Mouse (Mus musculus): ENCODE results near the gene Depdc5. TPM values are rescaled to one million over a fixed set of nuclear protein-coding genes. Genes with fewer than 3 reads are reported as not detected.
"Not testable (repeated sequence)": the region's sequence is repeated elsewhere in the genome, so short reads cannot be mapped to it uniquely, and the experiment has no call there.

Gene Depdc5
- polyA plus RNA-seq, 1 experiment, result 17.1 TPM

DNA sequence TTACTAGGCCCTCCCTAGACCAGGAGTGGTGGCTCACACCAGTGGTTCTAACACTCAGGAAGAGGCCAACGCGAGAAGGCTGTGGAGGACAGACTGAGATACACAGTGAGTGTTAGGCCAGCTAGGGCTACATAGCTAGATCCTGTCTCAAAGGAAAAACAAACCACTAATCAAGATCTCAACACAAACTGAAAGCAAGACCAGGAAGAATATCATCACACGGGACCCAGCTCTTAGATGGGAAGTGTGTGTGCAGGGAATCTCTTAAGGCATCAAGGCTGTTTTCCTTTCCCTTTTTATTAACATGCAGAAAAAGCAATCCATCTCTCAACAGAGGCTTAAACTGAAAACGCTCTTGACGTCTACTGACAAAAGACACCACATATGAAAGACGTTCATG is 11.5 kb upstream of the Depdc5 start:
- DNase-seq, result no peak
- no peak overlapping the region for H3K4me3 ChIP-seq (replicated peaks; ENCODE audit: extremely low read depth, low read depth, low read length)
- H3K4me1 ChIP-seq (ENCODE audit: control insufficient read depth, insufficient read depth, low read length), result peaks cover 16% of the 10 kb centered on the region
- TF ChIP-seq POLR2A (IDR thresholded peaks at IDR 0.05; ENCODE audit: borderline replicate concordance, extremely low read depth, low read depth, low read length) (no peak), CTCF (IDR thresholded peaks at IDR 0.05; ENCODE audit: insufficient read depth, low read length) (no peak)
- 14% methylated on average over 6 of the region's 6 CpGs for WGBS

DNA sequence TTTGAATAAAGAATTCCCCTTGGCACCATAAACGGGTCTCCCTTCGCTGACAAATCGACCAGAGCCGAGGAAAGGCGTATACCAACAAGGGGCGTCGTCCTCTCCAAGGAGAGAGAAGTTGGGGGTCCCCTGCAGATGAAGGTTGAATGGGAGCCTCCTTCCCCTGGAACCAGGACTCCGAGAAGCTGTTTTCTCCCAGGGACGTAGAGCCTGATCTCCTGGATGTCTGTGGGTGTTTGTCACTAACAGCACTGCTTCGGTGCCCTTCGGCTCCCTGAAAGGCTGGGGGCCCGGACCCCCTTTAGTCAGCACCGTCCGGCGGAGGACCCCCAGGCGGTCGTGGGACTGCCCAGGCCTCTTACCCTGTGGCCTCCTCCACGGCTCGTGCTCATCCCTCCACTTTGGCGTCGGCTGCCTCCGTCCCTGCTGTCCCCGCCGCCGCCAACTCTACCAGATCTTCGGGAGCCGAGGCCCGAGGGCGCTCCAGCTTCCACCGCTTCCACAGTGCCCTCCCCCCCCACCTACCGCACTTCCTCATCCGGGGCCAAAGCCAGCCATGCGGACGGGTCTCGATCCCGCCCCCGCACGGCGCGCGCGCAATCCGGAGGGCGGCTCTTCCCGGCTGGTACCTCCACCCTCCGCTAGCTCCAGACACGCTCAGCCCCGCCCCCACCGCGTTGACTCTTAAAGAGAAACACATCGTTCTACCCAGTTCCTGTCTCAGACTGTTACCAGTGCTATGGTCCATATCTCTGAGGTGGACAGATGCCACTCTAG is 9.6 kb upstream of the Depdc5 start, which contains the start of gene Prr14l:
Prr14l (minus strand) TSS at position 526 of the 777 bp plus-strand sequence.
- Histone ChIP-seq H3K4me1 (ENCODE audit: control insufficient read depth, insufficient read depth, low read length) (peaks cover 16% of the 10 kb centered on the region), H3K4me3 (replicated peaks; ENCODE audit: extremely low read depth, low read depth, low read length) (peak within 1 kb of the TSS; percentile 94)
- no peak for TF ChIP-seq CTCF (IDR thresholded peaks at IDR 0.05; ENCODE audit: insufficient read depth, low read length)
- peak; percentile 78; the same call in 1 of the 2 replicates for TF ChIP-seq POLR2A (IDR thresholded peaks at IDR 0.05; ENCODE audit: borderline replicate concordance, extremely low read depth, low read depth, low read length)
- peak; percentile 99 for DNase-seq
- 1% methylated on average over 50 of the region's 51 CpGs for WGBS

DNA sequence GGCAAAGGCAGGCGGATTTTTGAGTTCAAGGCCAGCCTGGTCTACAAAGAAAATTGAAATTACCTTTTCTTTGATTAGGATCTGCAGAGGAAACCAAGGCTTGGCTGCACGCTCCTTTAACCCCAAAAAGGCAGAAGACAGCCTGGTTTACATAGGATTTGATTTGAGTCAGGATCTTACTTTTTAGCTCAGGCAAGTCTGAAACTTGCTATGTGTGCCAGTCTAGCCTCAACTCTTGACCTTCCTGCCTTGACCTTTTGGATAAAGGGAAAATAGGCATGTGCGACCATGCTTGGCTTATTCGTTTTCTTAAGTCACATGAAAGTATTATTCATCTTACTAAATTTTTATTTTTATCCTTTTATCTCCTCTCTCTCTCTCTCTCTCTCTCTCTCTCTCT is 8.7 kb upstream of the Depdc5 start:
- 89% methylated on average over 4 of the region's 4 CpGs for WGBS
- TF ChIP-seq CTCF (IDR thresholded peaks at IDR 0.05; ENCODE audit: insufficient read depth, low read length) (no peak), POLR2A (IDR thresholded peaks at IDR 0.05; ENCODE audit: borderline replicate concordance, extremely low read depth, low read depth, low read length) (no peak)
- H3K4me1 ChIP-seq (ENCODE audit: control insufficient read depth, insufficient read depth, low read length), result peaks cover 16% of the 10 kb centered on the region
- H3K4me3 ChIP-seq (replicated peaks; ENCODE audit: extremely low read depth, low read depth, low read length), result no peak overlapping the region
- no peak for DNase-seq

DNA sequence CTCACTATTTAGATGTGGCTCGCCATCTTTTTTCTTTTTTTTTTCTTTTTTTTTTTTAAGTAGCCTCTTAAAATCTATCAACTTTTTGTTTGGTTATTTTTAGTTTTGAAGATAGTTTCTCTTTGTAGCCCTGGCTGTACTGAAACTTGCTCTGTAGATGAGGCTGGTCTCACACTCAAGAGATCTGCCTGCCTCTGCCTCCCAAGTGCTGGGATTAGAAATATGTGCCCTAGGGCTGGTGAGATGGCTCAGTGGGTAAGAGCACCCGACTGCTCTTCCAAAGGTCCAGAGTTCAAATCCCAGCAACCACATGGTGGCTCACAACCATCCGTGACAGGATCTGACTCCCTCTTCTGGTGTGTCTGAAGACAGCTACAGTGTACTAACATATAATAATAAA is 8.2 kb upstream of the Depdc5 start:
- not testable (repeated sequence) for DNase-seq; H3K4me3 ChIP-seq (replicated peaks; ENCODE audit: extremely low read depth, low read depth, low read length)
- H3K4me1 ChIP-seq (ENCODE audit: control insufficient read depth, insufficient read depth, low read length), result peaks cover 16% of the 10 kb centered on the region
- 98% methylated on average over 3 of the region's 3 CpGs for WGBS

DNA sequence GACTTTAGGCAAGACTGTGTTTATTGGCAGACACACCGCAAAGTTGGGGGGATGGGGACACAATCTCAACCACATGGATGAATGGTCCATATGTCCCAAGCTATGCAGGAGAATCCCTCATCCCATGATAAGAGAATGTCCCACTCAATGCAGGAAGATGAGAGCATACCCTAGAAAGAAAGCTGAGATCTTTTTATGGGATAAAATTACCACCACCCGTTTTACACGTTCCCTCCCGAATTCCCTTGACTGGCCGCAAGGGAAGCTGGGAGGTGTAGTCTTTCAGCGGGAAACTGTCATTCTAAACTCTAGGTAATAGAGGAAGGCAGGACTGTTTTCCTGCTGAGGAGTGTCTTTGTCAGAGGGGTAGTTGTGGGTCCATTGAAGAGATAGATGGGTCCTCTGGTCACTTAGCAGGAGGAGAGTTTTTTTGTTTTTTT is 5.7 kb upstream of the Depdc5 start:
- peaks cover 5% of the 10 kb centered on the region for H3K4me1 ChIP-seq (ENCODE audit: control insufficient read depth, insufficient read depth, low read length)
- TF ChIP-seq CTCF (IDR thresholded peaks at IDR 0.05; ENCODE audit: insufficient read depth, low read length), result no peak
- peak; percentile 36 for DNase-seq
- 1% methylated on average over 6 of the region's 6 CpGs for WGBS
- H3K4me3 ChIP-seq (replicated peaks; ENCODE audit: extremely low read depth, low read depth, low read length), result peak overlapping the region; percentile 95

DNA sequence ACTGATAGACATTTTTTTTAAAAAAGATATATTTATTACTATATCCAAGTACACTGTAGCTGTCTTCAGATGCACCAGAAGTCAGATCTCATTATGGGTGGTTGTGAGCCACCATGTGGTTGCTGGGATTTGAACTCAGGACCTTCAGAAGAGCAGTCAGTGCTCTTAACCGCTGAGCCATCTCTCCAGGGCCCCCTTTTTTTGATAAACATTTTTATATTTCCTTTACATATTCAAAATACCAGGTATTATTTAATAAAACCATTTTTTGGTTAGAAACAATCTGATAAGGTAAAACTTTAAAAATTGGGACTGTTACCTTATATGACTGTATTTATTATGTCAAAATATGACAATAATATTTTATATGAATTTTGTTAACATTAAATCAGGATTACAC is 2.4 kb upstream of the Depdc5 start:
- TF ChIP-seq POLR2A (IDR thresholded peaks at IDR 0.05; ENCODE audit: borderline replicate concordance, extremely low read depth, low read depth, low read length), result no peak
- TF ChIP-seq CTCF (IDR thresholded peaks at IDR 0.05; ENCODE audit: insufficient read depth, low read length), result no peak
- Histone ChIP-seq H3K4me1 (ENCODE audit: control insufficient read depth, insufficient read depth, low read length) (peaks cover 3% of the 10 kb centered on the region; the same call in 1 of the 2 replicates), H3K4me3 (replicated peaks; ENCODE audit: extremely low read depth, low read depth, low read length) (no peak overlapping the region)
- DNase-seq, result no peak
- whole genome bisulfite sequencing, result 98% methylated on average over 1 of the region's 1 CpGs

DNA sequence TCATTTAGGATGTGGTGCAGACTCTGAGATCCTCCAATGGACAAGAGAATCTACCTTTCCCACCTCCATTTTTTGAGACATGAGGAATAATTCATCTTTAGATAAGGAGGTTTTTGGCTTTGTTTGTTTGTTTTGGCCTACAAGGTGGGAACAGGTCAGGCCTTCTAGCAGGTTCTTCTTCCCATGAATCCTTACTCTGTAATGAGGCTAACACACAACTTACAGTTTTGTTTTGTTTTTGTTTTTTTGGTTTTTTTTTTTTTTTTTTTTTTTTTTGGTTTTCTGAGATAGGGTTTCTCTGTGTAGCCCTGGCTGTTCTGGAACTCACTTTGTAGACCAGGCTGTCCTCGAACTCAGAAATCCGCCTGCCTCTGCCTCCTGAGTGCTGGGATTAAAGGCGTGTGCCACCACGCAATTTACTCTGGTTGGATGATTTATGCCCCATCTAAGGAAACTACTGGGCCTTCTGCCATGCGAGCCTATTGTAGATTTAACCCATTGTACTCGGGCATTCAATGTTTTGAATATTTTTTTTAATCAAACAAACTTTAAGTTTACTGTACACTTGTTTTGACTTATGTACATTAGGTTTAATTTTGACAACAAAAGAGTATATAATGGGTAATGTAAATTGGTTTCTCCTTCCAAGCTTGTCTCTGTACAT is 900 bp upstream of the Depdc5 start:
- WGBS, result 29% methylated on average over 6 of the region's 6 CpGs
- Histone ChIP-seq H3K4me1 (ENCODE audit: control insufficient read depth, insufficient read depth, low read length) (peaks cover 3% of the 10 kb centered on the region; the same call in 1 of the 2 replicates), H3K4me3 (replicated peaks; ENCODE audit: extremely low read depth, low read depth, low read length) (peak overlapping the region; percentile 100)
- DNase-seq, result no peak
- TF ChIP-seq CTCF (IDR thresholded peaks at IDR 0.05; ENCODE audit: insufficient read depth, low read length) (no peak), POLR2A (IDR thresholded peaks at IDR 0.05; ENCODE audit: borderline replicate concordance, extremely low read depth, low read depth, low read length) (no peak)

DNA sequence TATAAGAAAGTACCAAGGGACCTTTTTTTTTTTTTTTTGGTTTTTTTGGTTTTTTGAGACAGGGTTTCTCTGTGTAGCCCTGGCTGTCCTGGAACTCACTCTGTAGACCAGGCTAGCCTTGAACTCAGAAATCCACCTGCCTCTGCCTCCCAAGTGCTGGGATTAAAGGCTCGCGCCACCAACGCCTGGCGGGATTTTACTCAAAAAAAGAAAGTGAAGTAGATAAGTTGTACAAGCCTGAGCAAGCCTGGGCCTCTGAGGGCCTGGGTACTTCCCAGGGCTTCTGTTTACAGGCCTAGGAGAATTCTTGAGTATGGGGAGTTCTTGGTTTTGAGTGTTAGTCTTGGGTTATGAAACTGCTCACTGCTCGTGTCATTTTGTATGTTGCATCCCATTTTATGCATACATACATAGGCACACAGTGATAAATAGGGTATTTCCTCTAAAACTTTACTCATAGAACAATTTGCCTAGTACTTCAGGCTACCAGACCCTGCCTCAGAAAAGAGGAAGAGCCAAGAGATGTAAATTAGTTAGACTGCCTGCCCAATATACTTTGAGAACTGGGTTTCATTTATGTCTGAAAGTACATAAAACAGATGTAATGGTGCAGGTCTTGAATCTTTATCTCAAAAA is 6.0 kb downstream of the Depdc5 start:
- Histone ChIP-seq H3K4me1 (ENCODE audit: control insufficient read depth, insufficient read depth, low read length) (no peaks in the 10 kb centered on the region; the same call in 1 of the 2 replicates), H3K4me3 (replicated peaks; ENCODE audit: extremely low read depth, low read depth, low read length) (no peak overlapping the region)
- 91% methylated on average over 5 of the region's 5 CpGs for WGBS
- TF ChIP-seq POLR2A (IDR thresholded peaks at IDR 0.05; ENCODE audit: borderline replicate concordance, extremely low read depth, low read depth, low read length), result no peak
- DNase-seq, result no peak

DNA sequence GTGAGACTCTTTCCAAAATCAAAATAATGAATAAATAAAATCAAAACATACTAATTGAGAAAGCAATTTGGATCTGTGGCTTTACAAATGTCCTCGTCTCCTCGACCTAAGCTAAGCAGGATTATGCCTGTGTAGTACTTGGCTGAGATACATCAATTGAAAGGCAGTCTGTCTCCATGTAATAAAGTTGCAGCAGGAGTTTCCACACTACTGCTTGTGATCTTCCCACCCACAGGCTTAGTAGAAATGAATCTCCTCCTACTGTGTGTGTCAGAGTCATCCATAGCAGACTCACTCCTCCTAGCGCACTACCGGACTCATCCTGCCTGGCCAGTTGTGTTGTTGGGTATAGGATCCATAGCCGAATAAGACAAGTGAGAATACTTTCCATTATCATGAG is 8.8 kb downstream of the Depdc5 start:
- 95% methylated on average over 5 of the region's 5 CpGs for WGBS
- TF ChIP-seq POLR2A (IDR thresholded peaks at IDR 0.05; ENCODE audit: borderline replicate concordance, extremely low read depth, low read depth, low read length), result no peak
- TF ChIP-seq CTCF (IDR thresholded peaks at IDR 0.05; ENCODE audit: insufficient read depth, low read length), result no peak

More for the DNA sequence above, 8.8 kb downstream of the Depdc5 start:
- Histone ChIP-seq H3K4me1 (ENCODE audit: control insufficient read depth, insufficient read depth, low read length) (no peaks in the 10 kb centered on the region), H3K4me3 (replicated peaks; ENCODE audit: extremely low read depth, low read depth, low read length) (no peak overlapping the region)
- no peak for DNase-seq

Measured in lung, adult 2 months (tissue).